Mouse (Mus musculus): ENCODE results near the gene Prr9. TPM values are rescaled to one million over a fixed set of nuclear protein-coding genes. Genes with fewer than 3 reads are reported as not detected.
A peak's percentile ranks its signal among the peaks of the same experiment; 100 is the strongest.

The Prr9 gene
- total RNA-seq, 1 experiment = not detected

- DNase-seq (ENCODE audit: low read depth, low spot score) = no peak
- in situ Hi-C loops (cut with MboI; ENCODE audit: low sequenced_read_pairs in 2 of 2, unreplicated experiment in 2 of 2) = no loop called here
- Histone ChIP-seq H3K4me3 (ENCODE audit: insufficient read depth in 1 of 2, low read depth in 1 of 2, low read length in 2 of 2, poor library complexity in 1 of 2, severe bottlenecking in 1 of 2) (no peak overlapping the region), H3K9me3 (ENCODE audit: control insufficient read depth, insufficient read depth, low read depth, low read length) (no peaks in the 10 kb centered on the region), H3K4me1 (ENCODE audit: control insufficient read depth in 2 of 2, insufficient read depth in 2 of 2, low read length in 2 of 2, poor library complexity in 1 of 2) (no peaks in the 10 kb centered on the region), H3K27ac (ENCODE audit: insufficient read depth, low read depth, low read length, poor library complexity, severe bottlenecking) (no peak overlapping the region), H3K9ac (ENCODE audit: insufficient read depth, low read depth, low read length, poor library complexity, severe bottlenecking) (no peak overlapping the region), H3K36me3 (ENCODE audit: control insufficient read depth, insufficient read depth, low read length, poor library complexity, severe bottlenecking) (no peaks in the 10 kb centered on the region)
- no peak for TF ChIP-seq CHD2 (IDR thresholded peaks at IDR 0.05; ENCODE audit: low read depth, low read length)
- no peak for TF ChIP-seq MAFK (IDR thresholded peaks at IDR 0.05; ENCODE audit: insufficient read depth, low read depth, low read length)
- TF ChIP-seq HCFC1 (IDR thresholded peaks at IDR 0.05; ENCODE audit: borderline replicate concordance, insufficient read depth, low read length) = no peak
Observed at GRCm38 (mm10) chr3:92111526-92111925, 12.2 kb downstream of the Prr9 start.

- Histone ChIP-seq H3K36me3 (ENCODE audit: control insufficient read depth, insufficient read depth, low read length, poor library complexity, severe bottlenecking) (no peaks in the 10 kb centered on the region), H3K27ac (ENCODE audit: insufficient read depth, low read depth, low read length, poor library complexity, severe bottlenecking) (no peak overlapping the region), H3K9me3 (ENCODE audit: control insufficient read depth, insufficient read depth, low read depth, low read length) (no peaks in the 10 kb centered on the region), H3K4me1 (ENCODE audit: control insufficient read depth in 2 of 2, insufficient read depth in 2 of 2, low read length in 2 of 2, poor library complexity in 1 of 2) (no peaks in the 10 kb centered on the region), H3K9ac (ENCODE audit: insufficient read depth, low read depth, low read length, poor library complexity, severe bottlenecking) (no peak overlapping the region), H3K4me3 (ENCODE audit: insufficient read depth in 1 of 2, low read depth in 1 of 2, low read length in 2 of 2, poor library complexity in 1 of 2, severe bottlenecking in 1 of 2) (no peak overlapping the region)
- in situ Hi-C loops (cut with MboI; ENCODE audit: low sequenced_read_pairs in 2 of 2, unreplicated experiment in 2 of 2) = no loop called here
- no peak for DNase-seq (ENCODE audit: low read depth, low spot score)
- TF ChIP-seq MAFK (IDR thresholded peaks at IDR 0.05; ENCODE audit: insufficient read depth, low read depth, low read length) (no peak), ZNF384 (IDR thresholded peaks at IDR 0.05; ENCODE audit: low read depth, low read length) (peak; percentile 88), HCFC1 (IDR thresholded peaks at IDR 0.05; ENCODE audit: borderline replicate concordance, insufficient read depth, low read length) (no peak)
Observed at GRCm38 (mm10) chr3:92110790-92111189, 13.0 kb downstream of the Prr9 start.

GRCm38 (mm10) chr3:92106582-92106981 is 17.2 kb downstream of the Prr9 start:
- in situ Hi-C loops (cut with MboI; ENCODE audit: low sequenced_read_pairs in 2 of 2, unreplicated experiment in 2 of 2) = no loop called here

GRCm38 (mm10) chr3:92083042-92083441 is 40.7 kb downstream of the Prr9 start, which contains the start of gene Lor:
TSS of gene Lor (minus strand) at chr3:92083142.
- Histone ChIP-seq H3K27ac (ENCODE audit: insufficient read depth, low read depth, low read length, poor library complexity, severe bottlenecking) (no peak within 1 kb of the TSS), H3K9me3 (ENCODE audit: control insufficient read depth, insufficient read depth, low read depth, low read length) (no peaks in the 10 kb centered on the region), H3K4me3 (ENCODE audit: insufficient read depth in 1 of 2, low read depth in 1 of 2, low read length in 2 of 2, poor library complexity in 1 of 2, severe bottlenecking in 1 of 2) (0 out of 4 replicates have a peak within 1 kb of the TSS, but pooled peaks of 1 of the 2 experiments have one; percentile 7), H3K4me1 (ENCODE audit: control insufficient read depth in 2 of 2, insufficient read depth in 2 of 2, low read length in 2 of 2, poor library complexity in 1 of 2) (no peaks in the 10 kb centered on the region), H3K36me3 (ENCODE audit: control insufficient read depth, insufficient read depth, low read length, poor library complexity, severe bottlenecking) (no peaks in the 10 kb centered on the region), H3K9ac (ENCODE audit: insufficient read depth, low read depth, low read length, poor library complexity, severe bottlenecking) (no peak within 1 kb of the TSS)
- TF ChIP-seq ZNF384 (IDR thresholded peaks at IDR 0.05; ENCODE audit: low read depth, low read length) (no peak), CHD2 (IDR thresholded peaks at IDR 0.05; ENCODE audit: low read depth, low read length) (no peak), HCFC1 (IDR thresholded peaks at IDR 0.05; ENCODE audit: borderline replicate concordance, insufficient read depth, low read length) (no peak), MAFK (IDR thresholded peaks at IDR 0.05; ENCODE audit: insufficient read depth, low read depth, low read length) (no peak)
- no peak for DNase-seq (ENCODE audit: low read depth, low spot score)
- in situ Hi-C loops (cut with MboI; ENCODE audit: low sequenced_read_pairs in 2 of 2, unreplicated experiment in 2 of 2) = no loop called here

More at GRCm38 (mm10) chr3:92106582-92106981, 17.2 kb downstream of the Prr9 start:
- Histone ChIP-seq H3K4me1 (ENCODE audit: control insufficient read depth in 2 of 2, insufficient read depth in 2 of 2, low read length in 2 of 2, poor library complexity in 1 of 2) (no peaks in the 10 kb centered on the region), H3K9ac (ENCODE audit: insufficient read depth, low read depth, low read length, poor library complexity, severe bottlenecking) (no peak overlapping the region), H3K36me3 (ENCODE audit: control insufficient read depth, insufficient read depth, low read length, poor library complexity, severe bottlenecking) (no peaks in the 10 kb centered on the region), H3K27ac (ENCODE audit: insufficient read depth, low read depth, low read length, poor library complexity, severe bottlenecking) (no peak overlapping the region), H3K9me3 (ENCODE audit: control insufficient read depth, insufficient read depth, low read depth, low read length) (no peaks in the 10 kb centered on the region), H3K4me3 (ENCODE audit: insufficient read depth in 1 of 2, low read depth in 1 of 2, low read length in 2 of 2, poor library complexity in 1 of 2, severe bottlenecking in 1 of 2) (no peak overlapping the region)
- TF ChIP-seq ZC3H11A (IDR thresholded peaks at IDR 0.05; ENCODE audit: borderline replicate concordance, low read depth, low read length) (no peak), ZNF384 (IDR thresholded peaks at IDR 0.05; ENCODE audit: low read depth, low read length) (no peak)
- peak; percentile 35 for DNase-seq (ENCODE audit: low read depth, low spot score)

- in situ Hi-C loops (cut with MboI; ENCODE audit: low sequenced_read_pairs in 2 of 2, unreplicated experiment in 2 of 2) = no loop called here
Observed at GRCm38 (mm10) chr3:92081285-92081931, 42.3 kb downstream of the Prr9 start.

More at GRCm38 (mm10) chr3:92081285-92081931, 42.3 kb downstream of the Prr9 start:
- DNase-seq (ENCODE audit: low read depth, low spot score) = peak; percentile 35
- Histone ChIP-seq H3K4me3 (ENCODE audit: insufficient read depth in 1 of 2, low read depth in 1 of 2, low read length in 2 of 2, poor library complexity in 1 of 2, severe bottlenecking in 1 of 2) (peak overlapping the region; percentile 66 to 74), H3K9ac (ENCODE audit: insufficient read depth, low read depth, low read length, poor library complexity, severe bottlenecking) (peak overlapping the region; percentile 67), H3K9me3 (ENCODE audit: control insufficient read depth, insufficient read depth, low read depth, low read length) (no peaks in the 10 kb centered on the region), H3K27ac (ENCODE audit: insufficient read depth, low read depth, low read length, poor library complexity, severe bottlenecking) (no peak overlapping the region), H3K36me3 (ENCODE audit: control insufficient read depth, insufficient read depth, low read length, poor library complexity, severe bottlenecking) (no peaks in the 10 kb centered on the region), H3K4me1 (ENCODE audit: control insufficient read depth in 2 of 2, insufficient read depth in 2 of 2, low read length in 2 of 2, poor library complexity in 1 of 2) (no peaks in the 10 kb centered on the region)
- TF ChIP-seq CHD2 (IDR thresholded peaks at IDR 0.05; ENCODE audit: low read depth, low read length) (no peak), ZC3H11A (IDR thresholded peaks at IDR 0.05; ENCODE audit: borderline replicate concordance, low read depth, low read length) (no peak), ZNF384 (IDR thresholded peaks at IDR 0.05; ENCODE audit: low read depth, low read length) (no peak), MAFK (IDR thresholded peaks at IDR 0.05; ENCODE audit: insufficient read depth, low read depth, low read length) (no peak), HCFC1 (IDR thresholded peaks at IDR 0.05; ENCODE audit: borderline replicate concordance, insufficient read depth, low read length) (no peak)

Data from ES-E14 (cell line).